Mouse (Mus musculus) embryonic facial prominence, embryonic 15.5 days (tissue): Measurements from ENCODE around the gene Tbck. TPM values are rescaled to one million over a fixed set of nuclear protein-coding genes. Genes with fewer than 3 reads are reported as not detected.

Source experiments
- ATAC-seq: fragments of 200-750 bp; cut with Nextera tagmentation; 2 replicates; pipeline ENCODE4 v1.8.0; 2017; ENCODE audit warnings: low read depth, moderate TSS enrichment; ENCODE audit not compliant: insufficient number of reproducible peaks, low FRiP score, low TSS enrichment
- H3K27ac ChIP-seq: fragments of 300-500 bp; sonication (generic); replicated peaks from 2 replicates; pipeline ENCODE4 v1.5.1; 2015; ENCODE audit warnings: mild to moderate bottlenecking, inconsistent platforms
- H3K27me3 ChIP-seq: fragments of 300-500 bp; sonication (generic); 2 replicates; pipeline ENCODE4 v1.6.1; 2015; ENCODE audit warnings: inconsistent platforms
- H3K36me3 ChIP-seq: fragments of 300-500 bp; sonication (generic); 2 replicates; pipeline ENCODE4 v1.6.1; 2015; ENCODE audit warnings: mild to moderate bottlenecking, inconsistent platforms
- H3K4me1 ChIP-seq: fragments of 300-500 bp; sonication (generic); 2 replicates; pipeline ENCODE4 v1.6.1; 2015; ENCODE audit warnings: inconsistent platforms
- H3K4me2 ChIP-seq: fragments of 300-500 bp; sonication (generic); replicated peaks from 2 replicates; pipeline ENCODE4 v1.6.1; 2015; ENCODE audit warnings: mild to moderate bottlenecking, inconsistent platforms
- H3K4me3 ChIP-seq: fragments of 300-500 bp; sonication (generic); replicated peaks from 2 replicates; pipeline ENCODE4 v1.5.1; 2015; ENCODE audit warnings: mild to moderate bottlenecking, inconsistent platforms
- H3K9ac ChIP-seq: fragments of 300-500 bp; sonication (generic); 2 replicates; pipeline ENCODE4 v1.6.1; 2015; ENCODE audit warnings: inconsistent platforms
- H3K9me3 ChIP-seq: fragments of 300-500 bp; sonication (generic); replicated peaks from 2 replicates; pipeline ENCODE4 v1.6.1; 2016; ENCODE audit warnings: inconsistent platforms
- WGBS: fragments of 180-500 bp; shearing (Covaris S2); methylation state at CpG from one replicate; pipeline ENCODE4 v1.1.7; 2015; 5-methylcytosine and 5-hydroxymethylcytosine counted together
- polyA plus RNA-seq: library from polyadenylated mRNA; unstranded; fragments of >200 nt; fragmentation: Nextera tagmentation; extraction: Ambion mirVana; gene quantifications from 2 replicates; pipeline ENCODE4 v1.2.1, GENCODE M21; 2015

Gene Tbck
- polyA plus RNA-seq, 1 experiment from 2014 or later, result 25.0 TPM

DNA sequence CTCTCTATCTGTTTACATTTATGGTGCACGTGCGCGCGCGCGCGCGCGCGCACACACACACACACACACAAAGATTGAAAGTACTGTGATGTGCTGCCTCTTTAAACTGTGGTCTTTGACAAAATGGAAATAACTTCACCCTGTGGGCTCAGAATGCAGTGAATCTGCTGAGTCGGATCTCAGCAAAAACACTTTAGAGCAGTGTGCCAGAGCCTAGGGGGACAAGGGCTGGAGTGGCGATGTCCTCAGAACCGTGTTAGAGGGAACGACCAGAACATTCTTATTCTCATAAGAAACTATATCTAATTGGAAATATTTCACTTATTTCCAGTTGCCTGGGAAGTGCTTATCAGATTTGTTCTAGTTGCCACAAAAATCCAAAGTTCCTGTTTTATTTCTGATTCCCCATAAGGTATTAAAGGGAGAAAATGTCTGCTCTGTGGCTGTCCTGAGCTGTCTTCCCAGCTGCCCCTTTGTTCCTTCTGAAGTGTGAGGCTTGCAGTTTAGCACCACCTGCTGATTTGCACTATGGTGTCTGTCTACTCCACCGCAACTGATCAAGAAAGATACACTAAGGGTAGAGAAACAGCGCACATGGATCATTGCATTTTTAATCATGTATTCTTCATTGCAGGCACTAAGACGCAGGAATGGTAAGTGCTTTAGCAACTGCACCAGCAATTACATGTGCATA is 82.2 kb downstream of the Tbck start:
- Histone ChIP-seq H3K27me3 (no peaks in the 10 kb centered on the region), H3K4me1 (no peaks in the 10 kb centered on the region)
- ATAC-seq, result no peak

GRCm38 (mm10) chr3:132772054-132772453 is 88.1 kb downstream of the Tbck start:
- Histone ChIP-seq H3K27me3 (no peaks in the 10 kb centered on the region), H3K4me2 (no peak overlapping the region), H3K4me1 (no peaks in the 10 kb centered on the region), H3K36me3 (peaks cover 4% of the 10 kb centered on the region; the same call in 1 of the 2 replicates), H3K27ac (no peak overlapping the region), H3K9me3 (no peaks in the 10 kb centered on the region), H3K9ac (no peak overlapping the region), H3K4me3 (no peak overlapping the region)
- 82% methylated on average over 7 of the region's 7 CpGs for WGBS
- ATAC-seq, result no peak

More for the DNA sequence above, 82.2 kb downstream of the Tbck start:
- H3K4me3 ChIP-seq, result no peak overlapping the region
- no peaks in the 10 kb centered on the region for H3K9me3 ChIP-seq
- no peak overlapping the region for H3K4me2 ChIP-seq
- 83% methylated on average over 17 of the region's 17 CpGs for WGBS
- H3K27ac ChIP-seq, result no peak overlapping the region
- no peak overlapping the region for H3K9ac ChIP-seq
- peaks cover 6% of the 10 kb centered on the region; the same call in 1 of the 2 replicates for H3K36me3 ChIP-seq

DNA sequence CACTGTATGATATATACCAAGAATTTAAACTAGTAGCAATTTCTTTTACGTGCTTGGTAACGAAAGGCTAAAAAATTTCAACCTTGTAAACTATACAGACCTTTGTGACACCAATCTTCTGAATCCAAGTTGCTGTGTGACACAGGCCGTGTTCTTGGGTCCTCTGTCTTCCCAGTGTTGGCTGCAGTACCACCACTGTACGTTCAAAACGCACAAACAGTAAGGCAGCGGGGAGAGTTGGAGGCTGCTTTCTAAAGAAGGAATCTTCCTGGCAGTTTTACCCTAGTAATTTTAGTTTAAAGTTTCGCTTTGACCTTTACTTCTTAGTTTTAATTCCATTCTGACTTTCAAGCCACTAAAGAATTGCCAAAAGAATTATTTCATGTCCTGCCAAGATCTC is 92.7 kb downstream of the Tbck start:
- no peaks in the 10 kb centered on the region for H3K27me3 ChIP-seq
- no peak overlapping the region for H3K4me3 ChIP-seq
- H3K4me1 ChIP-seq, result no peaks in the 10 kb centered on the region
- H3K36me3 ChIP-seq, result no peaks in the 10 kb centered on the region
- H3K9ac ChIP-seq, result no peak overlapping the region
- H3K27ac ChIP-seq, result no peak overlapping the region
- no peak overlapping the region for H3K4me2 ChIP-seq
- ATAC-seq, result no peak
- H3K9me3 ChIP-seq, result no peaks in the 10 kb centered on the region
- 81% methylated on average over 7 of the region's 7 CpGs for WGBS

DNA sequence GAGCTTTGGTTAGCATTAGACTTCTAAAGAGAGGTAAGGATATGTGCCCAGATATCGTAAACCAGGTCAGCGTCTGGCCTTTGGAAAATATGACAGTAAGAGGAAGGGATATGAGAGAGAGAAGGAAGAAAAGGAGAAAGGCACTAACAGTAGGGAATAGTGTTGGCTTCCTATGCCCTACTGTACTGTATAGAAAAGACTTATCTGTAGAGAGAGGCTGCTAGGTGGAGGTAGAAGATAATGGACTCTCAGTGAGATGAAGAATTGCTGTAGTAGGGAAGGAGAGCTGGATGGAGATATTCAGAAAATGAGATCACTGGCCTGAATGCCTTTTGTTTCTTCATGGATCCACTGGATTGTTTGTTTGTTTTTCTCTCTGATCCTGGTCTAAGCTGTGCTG is 97.2 kb downstream of the Tbck start:
- no peaks in the 10 kb centered on the region for H3K27me3 ChIP-seq
- H3K4me2 ChIP-seq, result no peak overlapping the region
- H3K9ac ChIP-seq, result no peak overlapping the region
- H3K27ac ChIP-seq, result no peak overlapping the region
- no peak for ATAC-seq
- H3K4me3 ChIP-seq, result no peak overlapping the region
- no peaks in the 10 kb centered on the region for H3K4me1 ChIP-seq
- H3K36me3 ChIP-seq, result no peaks in the 10 kb centered on the region
- no peaks in the 10 kb centered on the region for H3K9me3 ChIP-seq
- WGBS, result 91% methylated on average over 2 of the region's 2 CpGs

- no peak overlapping the region for H3K4me2 ChIP-seq
- H3K27me3 ChIP-seq, result no peaks in the 10 kb centered on the region
- no peak for ATAC-seq
- no peak overlapping the region for H3K9ac ChIP-seq
- no peaks in the 10 kb centered on the region for H3K4me1 ChIP-seq
- H3K4me3 ChIP-seq, result no peak overlapping the region
- WGBS, result 61% methylated on average over 1 of the region's 1 CpGs
- H3K27ac ChIP-seq, result no peak overlapping the region; the same call in 1 of the 2 replicates
- peaks cover 3% of the 10 kb centered on the region; the same call in 1 of the 2 replicates for H3K36me3 ChIP-seq
- H3K9me3 ChIP-seq, result no peaks in the 10 kb centered on the region
Observed at GRCm38 (mm10) chr3:132783087-132783486, 99.1 kb downstream of the Tbck start.

GRCm38 (mm10) chr3:132784732-132785131 is 100.8 kb downstream of the Tbck start:
- Histone ChIP-seq H3K9ac (no peak overlapping the region), H3K4me1 (no peaks in the 10 kb centered on the region), H3K27me3 (no peaks in the 10 kb centered on the region), H3K9me3 (no peaks in the 10 kb centered on the region), H3K36me3 (peaks cover 3% of the 10 kb centered on the region; the same call in 1 of the 2 replicates), H3K4me2 (no peak overlapping the region), H3K4me3 (no peak overlapping the region), H3K27ac (no peak overlapping the region)
- WGBS, result 84% methylated on average over 6 of the region's 6 CpGs
- no peak for ATAC-seq

DNA sequence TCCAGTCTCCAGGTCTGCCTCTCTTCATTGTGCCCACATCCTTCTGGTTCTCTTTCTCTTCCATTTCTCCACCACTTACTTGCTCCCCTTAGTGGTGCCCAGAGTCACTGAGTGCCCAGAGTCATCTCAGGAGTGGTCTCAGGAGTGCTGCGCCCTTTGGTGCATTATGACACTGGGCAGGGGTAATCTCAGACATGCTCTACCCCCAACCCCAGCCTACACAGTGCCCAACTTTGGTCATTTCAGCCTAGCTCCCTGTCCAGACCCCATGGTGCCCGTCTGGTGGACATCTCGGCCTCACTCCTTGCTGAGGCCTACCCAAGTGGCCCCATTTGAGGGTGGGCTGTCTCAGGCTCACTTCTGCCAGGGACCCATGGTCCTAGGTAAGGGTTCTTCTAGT is 102.7 kb downstream of the Tbck start:
- no peak overlapping the region for H3K4me3 ChIP-seq
- no peak for ATAC-seq
- H3K27me3 ChIP-seq, result no peaks in the 10 kb centered on the region
- H3K9me3 ChIP-seq, result no peaks in the 10 kb centered on the region
- no peaks in the 10 kb centered on the region for H3K4me1 ChIP-seq
- H3K4me2 ChIP-seq, result no peak overlapping the region
- no peak overlapping the region for H3K27ac ChIP-seq
- peaks cover 3% of the 10 kb centered on the region; the same call in 1 of the 2 replicates for H3K36me3 ChIP-seq
- 92% methylated on average over 3 of the region's 3 CpGs for WGBS
- no peak overlapping the region for H3K9ac ChIP-seq

- no peak overlapping the region for H3K27ac ChIP-seq
- no peak overlapping the region for H3K4me2 ChIP-seq
- no peaks in the 10 kb centered on the region for H3K27me3 ChIP-seq
- no peaks in the 10 kb centered on the region for H3K9me3 ChIP-seq
- WGBS, result 55% methylated on average over 4 of the region's 4 CpGs
- ATAC-seq, result no peak
- H3K4me3 ChIP-seq, result no peak overlapping the region
- H3K9ac ChIP-seq, result no peak overlapping the region
- H3K4me1 ChIP-seq, result no peaks in the 10 kb centered on the region
- H3K36me3 ChIP-seq, result peaks cover 3% of the 10 kb centered on the region; the same call in 1 of the 2 replicates
Observed at GRCm38 (mm10) chr3:132787775-132788174, 103.8 kb downstream of the Tbck start.

DNA sequence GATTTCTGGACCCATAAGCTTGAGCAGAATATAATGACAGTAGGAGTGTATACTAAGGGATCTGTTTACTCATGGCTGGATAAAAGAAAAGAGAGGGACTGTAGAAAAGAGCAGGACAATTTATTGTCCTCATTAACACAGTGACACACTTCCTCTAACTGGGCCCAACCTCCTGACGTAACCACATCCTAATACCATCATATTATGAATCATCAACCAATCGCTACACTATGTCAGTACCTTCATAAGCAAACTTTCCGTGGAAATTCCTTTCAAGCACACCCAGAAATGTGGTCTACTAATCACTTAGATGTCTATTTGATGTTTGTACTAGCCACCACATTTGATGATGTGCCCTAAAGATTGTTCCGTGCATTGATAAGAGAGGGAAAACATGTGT is 107.2 kb downstream of the Tbck start:
- Histone ChIP-seq H3K4me1 (no peaks in the 10 kb centered on the region), H3K9ac (no peak overlapping the region), H3K27ac (no peak overlapping the region), H3K36me3 (peaks cover 5% of the 10 kb centered on the region), H3K4me3 (no peak overlapping the region), H3K9me3 (no peaks in the 10 kb centered on the region), H3K4me2 (no peak overlapping the region), H3K27me3 (no peaks in the 10 kb centered on the region)
- ATAC-seq, result no peak
- 82% methylated on average over 4 of the region's 4 CpGs for WGBS

DNA sequence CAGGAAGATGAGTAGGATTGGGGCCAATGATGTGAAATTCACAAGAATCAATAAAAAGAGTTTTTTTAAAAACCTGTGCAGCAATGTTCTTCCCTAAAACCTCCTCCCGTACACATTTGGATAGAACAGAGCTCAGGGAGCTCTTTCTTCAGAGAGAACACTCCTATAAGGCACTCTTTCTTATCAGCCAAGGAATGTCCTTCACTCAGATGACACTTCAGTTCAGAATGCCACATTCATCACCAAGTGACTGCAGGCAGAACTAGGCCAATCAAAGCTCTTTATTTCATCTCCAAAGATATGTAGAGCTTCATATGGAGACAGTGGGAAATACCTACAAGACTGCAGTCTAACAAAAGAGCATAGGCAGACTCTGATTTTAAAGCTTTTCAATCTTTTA is 116.3 kb downstream of the Tbck start:
- Histone ChIP-seq H3K4me2 (no peak overlapping the region), H3K36me3 (peaks cover 19% of the 10 kb centered on the region), H3K27me3 (no peaks in the 10 kb centered on the region), H3K9ac (no peak overlapping the region), H3K9me3 (no peaks in the 10 kb centered on the region), H3K4me3 (no peak overlapping the region), H3K27ac (no peak overlapping the region), H3K4me1 (no peaks in the 10 kb centered on the region)
- no peak for ATAC-seq
- 79% methylated on average over 1 of the region's 1 CpGs for WGBS

GRCm38 (mm10) chr3:132801910-132802309 is 118.0 kb downstream of the Tbck start:
- Histone ChIP-seq H3K9me3 (no peaks in the 10 kb centered on the region), H3K4me2 (no peak overlapping the region), H3K36me3 (peaks cover 17% of the 10 kb centered on the region; the same call in 1 of the 2 replicates), H3K4me1 (no peaks in the 10 kb centered on the region), H3K27me3 (no peaks in the 10 kb centered on the region), H3K4me3 (no peak overlapping the region), H3K27ac (no peak overlapping the region), H3K9ac (no peak overlapping the region)
- no peak for ATAC-seq
- 81% methylated on average over 3 of the region's 3 CpGs for WGBS
